Mouse (Mus musculus): ENCODE measurements around the gene Zfp111.

The Zfp111 gene

GRCm38 (mm10) chr7:24211343-24211742, at the start of gene Zfp111:
Zfp111 (minus strand) TSS chr7:24211443.
- DNase-seq, result no peak

GRCm38 (mm10) chr7:24260000-24260312, 48.7 kb upstream of the Zfp111 start:
- DNase-seq, result no peak

GRCm38 (mm10) chr7:24259306-24259999, 48.2 kb upstream of the Zfp111 start:
- DNase-seq, result no peak

GRCm38 (mm10) chr7:24254633-24255474, 43.6 kb upstream of the Zfp111 start, which contains the start of gene Zfp108:
Zfp108 (plus strand) TSS chr7:24254794.
- DNase-seq, result peak; percentile 87

- peak; percentile 19 for DNase-seq
Observed at GRCm38 (mm10) chr7:24253779-24254615, 42.8 kb upstream of the Zfp111 start.

GRCm38 (mm10) chr7:24237040-24237791, 26.0 kb upstream of the Zfp111 start, which contains the start of gene Zfp109:
Zfp109 (minus strand) TSS chr7:24237560.
- DNase-seq, result peak; percentile 64

GRCm38 (mm10) chr7:24210296-24210695, 947 bp downstream of the Zfp111 start:
- no peak for DNase-seq

- no peak for DNase-seq
Observed at GRCm38 (mm10) chr7:24208282-24208886, 2.9 kb downstream of the Zfp111 start.

- peak; percentile 77 for DNase-seq
Observed at GRCm38 (mm10) chr7:24207488-24208261, 3.6 kb downstream of the Zfp111 start.

- no peak for DNase-seq
Observed at GRCm38 (mm10) chr7:24196961-24197360, 14.3 kb downstream of the Zfp111 start.

GRCm38 (mm10) chr7:24193157-24193556, 18.1 kb downstream of the Zfp111 start:
- DNase-seq, result no peak

GRCm38 (mm10) chr7:24191361-24191760, 19.9 kb downstream of the Zfp111 start:
- no peak for DNase-seq

GRCm38 (mm10) chr7:24189571-24189944, 21.7 kb downstream of the Zfp111 start:
- no peak for DNase-seq

GRCm38 (mm10) chr7:24188901-24189570, 22.2 kb downstream of the Zfp111 start:
- no peak for DNase-seq

GRCm38 (mm10) chr7:24187611-24188010, 23.6 kb downstream of the Zfp111 start:
- DNase-seq, result no peak

- no peak for DNase-seq
Observed at GRCm38 (mm10) chr7:24175337-24175711, 35.9 kb downstream of the Zfp111 start.

GRCm38 (mm10) chr7:24174618-24175336, 36.5 kb downstream of the Zfp111 start, which contains the start of gene Zfp114:
Zfp114 (plus strand) TSS chr7:24175060.
- peak; percentile 52 for DNase-seq

- DNase-seq, result no peak
Observed at GRCm38 (mm10) chr7:24172191-24172590, 39.1 kb downstream of the Zfp111 start.

GRCm38 (mm10) chr7:24153272-24153671, 58.0 kb downstream of the Zfp111 start:
- DNase-seq, result no peak

Measured in kidney, adult 11 months (tissue).